Mouse (Mus musculus): ENCODE data around the gene Taf1d. TPM values are rescaled to one million over a fixed set of nuclear protein-coding genes. Genes with fewer than 3 reads are reported as not detected.

Taf1d gene
- total RNA-seq, 2 experiments from 2014 or later, result 48.3 to 55.4 TPM

Small RNA genes within 50 kb of the gene (microRNA-seq; reads per million reads assigned to microRNA genes)
- gene Gm49349 (0 reads per million in 2 experiments), gene mmu-mir-7650 (0 reads per million in 2 experiments)

Other genes with a start within 250 kb of the Taf1d start
- gene Hephl1, start 194.1 kb upstream of the Taf1d start, total RNA-seq (2021), result under 1 TPM; 0.51 to 0.70 TPM
- under 1 TPM; 0.14 to 0.27 TPM for gene Vstm5, start 67.2 kb upstream of the Taf1d start, total RNA-seq (2021)
- 10 to 100 TPM; 11.0 to 12.2 TPM for gene Med17, start 26.3 kb upstream of the Taf1d start, total RNA-seq (2021)
- gene 4931406C07Rik, start 234 bp downstream of the Taf1d start, total RNA-seq (2021), result 1 to 10 TPM; 5.9 to 6.7 TPM
- gene Cep295, start 51.6 kb downstream of the Taf1d start, total RNA-seq (2021), result 1 to 10 TPM; 7.4 TPM
- 10 to 100 TPM; 12.9 to 16.9 TPM for gene Smco4, start 187.2 kb downstream of the Taf1d start, total RNA-seq (2021)

All from gastrocnemius, postnatal 14 days (tissue).